Comparison of ENCODE assay signal across 15 mouse cellular contexts in the genomic region with DNA sequence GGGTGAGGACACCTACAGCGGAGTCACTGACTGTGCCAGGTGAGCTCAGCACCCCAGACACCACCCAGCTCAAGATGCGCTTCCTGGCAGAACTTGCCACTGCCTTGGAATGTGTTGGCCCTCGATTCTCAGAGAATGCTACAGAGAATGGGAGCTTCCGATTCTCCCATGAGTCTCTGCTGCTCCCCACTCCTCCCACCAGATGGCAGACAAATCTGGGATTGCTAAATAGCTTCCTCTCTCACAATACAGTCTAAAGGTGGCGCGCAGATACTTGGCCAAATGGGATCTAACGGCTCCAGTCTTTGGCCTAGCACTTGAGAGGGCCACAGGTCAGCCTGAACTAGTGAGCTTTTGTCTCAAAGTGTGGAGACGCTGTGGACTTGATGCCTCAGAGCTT. TPM values are rescaled to one million over a fixed set of nuclear protein-coding genes. Genes with fewer than 3 reads are reported as not detected.
DNase-seq lines count a peak whose midpoint lies in the region; TF ChIP-seq lines count a peak whose summit lies in the region.
"Had no signal": no experiment of that assay in that cellular context is flagged by ENCODE, and none has a peak within 500 bp of the region (broad histone marks: within the 10 kb centered on the region; RNA-seq: fewer than 3 reads in every experiment).

No protein-coding gene starts in this region.

- TF ChIP-seq CTCF in cerebellum, adult 2 months (IDR thresholded peaks at IDR 0.05; ENCODE audit: borderline replicate concordance, insufficient read depth, low read depth, low read length): 0 out of 2 replicates have a peak, but pooled peaks have one; percentile 17

- 64% methylated on average over 8 of the region's 8 CpGs for WGBS in cerebellum, adult 2 months

- no peaks in the 10 kb centered on the region for H3K27me3 ChIP-seq in cerebellum, adult 2 months (ENCODE audit: control insufficient read depth, insufficient read depth, low read length)
- H3K27me3 ChIP-seq: embryonic facial prominence, embryonic 15.5 days; hindbrain, embryonic 15.5 days; Patski had no signal

- H3K4me1 ChIP-seq in cerebellum, adult 2 months (ENCODE audit: control insufficient read depth, insufficient read depth, low read length): peaks cover 16% of the 10 kb centered on the region; the same call in 1 of the 2 replicates
- H3K4me1 ChIP-seq: embryonic facial prominence, embryonic 15.5 days; hindbrain, embryonic 15.5 days had no signal

- no peak for DNase-seq in cerebellum, adult 2 months
- no peak for DNase-seq in cerebellum, adult 8-10 months
- DNase-seq in left cerebral cortex, adult 18-20 months (ENCODE audit: low spot score in 2 of 2): peak; percentile 40 to 44
- DNase-seq in left cerebral cortex, adult 11 months (ENCODE audit: low spot score): no peak
- DNase-seq in right cerebral cortex, postnatal 25 days: peak; percentile 41
- DNase-seq in right cerebral cortex, postnatal 10 days (ENCODE audit: low spot score in 2 of 2): no peak
- no peak for DNase-seq in spleen, postnatal 36 days (ENCODE audit: low spot score in 2 of 2)
- no peak for DNase-seq in thymus, postnatal 14 days
- DNase-seq: adrenal gland, postnatal 36 days; cerebellum, adult 9-10 months; gastrocnemius, adult 2 months; kidney, postnatal 14 days had no signal

- no peak overlapping the region for H3K4me3 ChIP-seq in cerebellum, adult 2 months (replicated peaks; ENCODE audit: insufficient read depth, low read depth, low read length)
- H3K4me3 ChIP-seq: embryonic facial prominence, embryonic 15.5 days; gastrocnemius, adult 2 months; hindbrain, embryonic 15.5 days had no signal

- no peak for TF ChIP-seq POLR2A in cerebellum, adult 2 months (IDR thresholded peaks at IDR 0.05; ENCODE audit: borderline replicate concordance, insufficient read depth, low read length)

- no peak overlapping the region for H3K27ac ChIP-seq in cerebellum, adult 2 months (ENCODE audit: insufficient read depth, low read length)
- H3K27ac ChIP-seq: embryonic facial prominence, embryonic 15.5 days; gastrocnemius, adult 2 months; hindbrain, embryonic 15.5 days had no signal

RNA-seq across cellular contexts. Expression of a gene that starts 19.6 kb away (rescaled TPM):
- polyA plus RNA-seq in cerebellum, adult 2 months (2012; rRNA removed): 102 and 113 TPM in 2 replicates
- total RNA-seq in left cerebral cortex, adult 18-20 months (2021): 10 to 100 TPM; 67.2 to 68.6 TPM

RNA-seq across cellular contexts. Expression of a gene that starts 29.6 kb away (rescaled TPM):
- polyA plus RNA-seq in cerebellum, adult 2 months (2012; rRNA removed): 528 and 558 TPM in 2 replicates
- total RNA-seq in left cerebral cortex, adult 18-20 months (2021): 100 to 1,000 TPM; 559 to 571 TPM

RNA-seq across cellular contexts. Expression of a gene that starts 43.1 kb away (rescaled TPM):
- 24.0 and 25.0 TPM in 2 replicates for polyA plus RNA-seq in cerebellum, adult 2 months (2012; rRNA removed)
- 10 to 100 TPM; 43.3 to 48.1 TPM for total RNA-seq in left cerebral cortex, adult 18-20 months (2021)

Comparison
In these comparisons a context has a peak if more than half of its experiments do, and no peak if none do; other contexts are left out.
1. DNase-seq: peak in left cerebral cortex, adult 18-20 months (2 of 2) and right cerebral cortex, postnatal 25 days (single experiment); none in cerebellum, adult 2 months (0 of 2), cerebellum, adult 8-10 months (single experiment), left cerebral cortex, adult 11 months (single experiment), right cerebral cortex, postnatal 10 days (0 of 2), spleen, postnatal 36 days (0 of 2) and thymus, postnatal 14 days (single experiment).